Mouse (Mus musculus) kidney, adult 8-10 months (tissue): Measurements from ENCODE around the gene Uchl5.

Experiments used
- DNase-seq, 2 experiments: peaks; one replicate each; pipeline ENCODE4 v3.0.0; 2022

Uchl5 gene

GRCm38 (mm10) chr1:143809062-143809461 lies 32.0 kb downstream of the Uchl5 start:
- DNase-seq, result no peak

- peak; percentile 24 to 74 for DNase-seq
Measured at GRCm38 (mm10) chr1:143813676-143814360, 36.7 kb downstream of the Uchl5 start.

- no peak for DNase-seq
Measured at GRCm38 (mm10) chr1:143820096-143820877, 43.2 kb downstream of the Uchl5 start.

- no peak for DNase-seq
Measured at GRCm38 (mm10) chr1:143822677-143823076, 45.6 kb downstream of the Uchl5 start.

GRCm38 (mm10) chr1:143830713-143831112 lies 53.6 kb downstream of the Uchl5 start:
- DNase-seq, result no peak

GRCm38 (mm10) chr1:143836363-143837182 lies 59.5 kb downstream of the Uchl5 start:
- DNase-seq, result no peak

GRCm38 (mm10) chr1:143837681-143838080 lies 60.6 kb downstream of the Uchl5 start:
- DNase-seq, result no peak

GRCm38 (mm10) chr1:143838896-143839410 lies 61.9 kb downstream of the Uchl5 start:
- no peak for DNase-seq

GRCm38 (mm10) chr1:143852329-143852728 lies 75.3 kb downstream of the Uchl5 start:
- DNase-seq, result peak in 1 of 2 experiments; percentile 9

GRCm38 (mm10) chr1:143852779-143853358 lies 75.8 kb downstream of the Uchl5 start:
- DNase-seq, result no peak

- DNase-seq, result no peak
Measured at GRCm38 (mm10) chr1:143853691-143854115, 76.6 kb downstream of the Uchl5 start.

- no peak for DNase-seq
Measured at GRCm38 (mm10) chr1:143855706-143856105, 78.6 kb downstream of the Uchl5 start.
